Mouse (Mus musculus) olfactory bulb, adult 2 months (tissue): ENCODE results near the gene Krt222.

Source experiments
- CTCF ChIP-seq: fragments of 200-500 bp; IDR thresholded peaks from 2 replicates; pipeline ENCODE4 v1.5.1; 2012; ENCODE audit warnings: low read depth, mild to moderate bottlenecking, low read length, moderate library complexity; ENCODE audit not compliant: insufficient read depth
- POLR2A ChIP-seq: fragments of 200-500 bp; IDR thresholded peaks from 2 replicates; pipeline ENCODE4 v1.6.1; 2012; ENCODE audit warnings: mild to moderate bottlenecking, low read depth, low read length, moderate library complexity; ENCODE audit not compliant: insufficient read depth

DNA sequence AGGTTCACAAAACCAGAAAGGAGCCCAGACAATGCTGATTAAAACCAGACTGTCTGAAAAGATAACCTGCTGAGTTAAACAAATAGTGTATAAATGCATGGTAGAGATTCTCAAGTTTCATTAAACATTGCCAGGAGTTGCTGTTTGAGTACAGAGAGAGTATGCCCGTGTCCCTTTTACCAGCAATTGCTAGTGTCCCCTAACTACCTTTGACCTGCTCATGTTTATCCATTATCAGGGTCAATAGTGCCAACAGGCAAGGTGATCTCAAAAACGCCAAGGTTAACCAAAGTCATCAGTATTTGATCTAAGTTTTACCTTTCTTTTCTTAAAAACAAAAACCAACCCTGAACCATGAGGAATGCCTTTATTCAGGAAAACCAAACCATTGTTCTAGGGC lies 31.9 kb downstream of the Krt222 start:
- TF ChIP-seq CTCF (no peak), POLR2A (no peak)
